Mouse (Mus musculus) monocyte, adult 2 months (primary cell): ENCODE results near the gene Bsnd.

Experiments
- DNase-seq, 2 experiments: peaks; one replicate each; pipeline ENCODE4 v3.0.0; 2022; ENCODE audit warnings: low spot score in 2 of 2, low read depth in 1 of 2

The Bsnd gene

DNA sequence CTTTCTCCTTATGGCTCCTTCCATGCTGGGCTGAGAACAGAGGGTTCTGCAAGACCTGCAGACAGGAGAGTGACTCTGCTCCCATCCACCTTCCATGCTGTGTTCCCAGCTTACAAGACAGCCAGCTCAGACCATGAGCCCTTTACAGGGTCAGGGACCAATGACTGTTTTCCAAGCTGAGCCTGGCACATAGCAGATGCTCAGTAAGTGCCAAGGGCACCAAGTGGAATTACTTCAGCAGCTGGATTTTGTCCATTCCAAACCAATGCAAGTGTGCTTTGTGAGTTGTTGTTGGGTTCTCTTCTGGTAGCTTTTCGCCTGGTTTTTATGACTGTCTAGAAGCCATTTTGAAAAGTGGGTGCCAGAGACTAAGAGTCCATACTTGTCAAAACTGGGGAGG, 8.3 kb downstream of the Bsnd start:
- DNase-seq, result no peak

- no peak for DNase-seq
These were observed 8.8 kb downstream of the Bsnd start for GRCm38 (mm10) chr4:106483215-106483727.

DNA sequence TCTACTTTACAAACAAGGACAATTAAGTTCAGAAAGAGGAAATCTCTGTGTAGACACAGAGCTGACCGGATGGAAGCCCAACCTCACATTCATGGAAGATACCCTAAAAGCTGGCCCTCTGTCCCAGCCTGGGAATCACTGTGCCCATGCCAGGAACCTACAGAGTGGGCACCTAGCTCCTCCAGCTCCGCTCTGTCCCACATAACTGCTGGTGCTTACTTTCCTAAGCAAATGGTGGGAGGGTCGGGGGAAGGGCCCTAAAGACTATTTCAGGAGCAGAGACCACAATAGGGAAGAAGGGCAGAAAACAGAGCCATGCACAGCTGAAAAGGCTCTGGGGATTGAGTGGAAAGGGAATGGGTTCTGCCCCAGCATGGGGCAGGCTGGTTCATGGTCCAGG, 11.5 kb downstream of the Bsnd start:
- DNase-seq, result no peak

GRCm38 (mm10) chr4:106474241-106474640, 17.8 kb downstream of the Bsnd start:
- DNase-seq, result no peak

DNA sequence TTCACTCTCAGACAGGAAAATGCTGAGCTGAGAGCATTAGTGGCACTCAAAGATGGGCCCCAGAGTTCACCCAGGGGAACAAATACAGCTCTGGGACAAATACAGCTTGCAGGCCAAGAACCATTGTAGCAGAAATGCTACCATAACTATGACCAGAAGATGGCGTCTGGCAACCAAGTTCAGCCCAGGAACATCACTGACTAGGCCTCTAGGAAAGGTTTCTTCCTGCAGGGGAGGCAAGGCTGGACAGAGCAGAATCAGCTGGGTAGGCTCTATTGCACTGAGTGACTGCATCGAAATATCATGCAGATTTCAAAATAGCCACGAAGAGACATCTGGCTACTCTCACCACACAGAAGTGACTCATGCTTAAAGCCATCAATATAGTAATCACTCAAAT, 19.7 kb downstream of the Bsnd start:
- no peak for DNase-seq

GRCm38 (mm10) chr4:106470921-106471320, 21.2 kb downstream of the Bsnd start:
- DNase-seq, result no peak

GRCm38 (mm10) chr4:106467420-106468110, 24.5 kb downstream of the Bsnd start:
- no peak for DNase-seq

DNA sequence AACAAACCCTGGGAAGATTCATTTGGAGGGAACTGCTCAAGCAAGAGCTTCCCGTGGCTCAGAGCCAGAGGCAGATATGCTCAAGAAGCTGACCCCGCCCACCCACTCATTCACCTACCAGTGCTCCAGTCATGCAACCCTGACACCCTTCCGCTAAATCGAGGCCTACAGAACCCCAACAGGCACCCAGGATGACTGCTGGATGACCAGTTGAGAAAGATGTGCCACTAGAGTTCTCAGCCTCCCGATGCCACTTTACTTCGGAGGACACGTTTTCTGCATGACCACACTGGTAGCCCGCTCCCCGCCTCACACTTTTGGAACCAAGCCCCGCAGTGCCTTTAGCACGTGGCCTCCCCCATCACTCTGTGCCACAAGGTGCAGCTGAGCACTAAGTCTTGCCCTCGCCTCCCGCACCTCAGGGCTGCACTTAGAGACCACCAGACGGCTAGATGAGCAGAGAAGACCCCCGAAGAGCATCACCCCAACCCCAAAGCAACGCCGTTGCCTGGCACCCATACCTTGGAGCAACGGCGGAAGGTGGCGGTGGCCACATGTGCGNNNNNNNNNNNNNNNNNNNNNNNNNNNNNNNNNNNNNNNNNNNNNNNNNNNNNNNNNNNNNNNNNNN, 28.8 kb downstream of the Bsnd start:
- DNase-seq, result no peak

GRCm38 (mm10) chr4:106462524-106462923, 29.6 kb downstream of the Bsnd start:
- DNase-seq, result no peak

DNA sequence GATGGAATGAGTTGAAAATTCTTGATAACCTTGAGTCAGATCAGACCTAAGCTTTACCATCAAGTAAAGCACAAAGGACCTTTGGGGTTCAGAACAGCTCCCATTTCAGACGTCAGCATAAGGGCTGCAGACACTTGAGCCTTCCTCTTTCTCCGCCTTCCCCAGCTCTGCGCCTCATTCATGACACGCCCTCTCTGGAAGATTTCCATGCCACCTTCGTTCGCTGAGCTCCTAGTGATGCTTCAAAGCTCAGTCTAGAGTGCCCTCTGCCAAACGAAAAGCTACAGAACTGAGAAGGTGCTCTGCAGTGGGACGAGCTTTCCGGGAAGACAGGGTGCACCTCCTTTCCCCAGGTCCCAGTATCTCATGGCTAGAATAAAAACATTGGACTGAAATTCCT, 30.1 kb downstream of the Bsnd start:
- no peak for DNase-seq

DNA sequence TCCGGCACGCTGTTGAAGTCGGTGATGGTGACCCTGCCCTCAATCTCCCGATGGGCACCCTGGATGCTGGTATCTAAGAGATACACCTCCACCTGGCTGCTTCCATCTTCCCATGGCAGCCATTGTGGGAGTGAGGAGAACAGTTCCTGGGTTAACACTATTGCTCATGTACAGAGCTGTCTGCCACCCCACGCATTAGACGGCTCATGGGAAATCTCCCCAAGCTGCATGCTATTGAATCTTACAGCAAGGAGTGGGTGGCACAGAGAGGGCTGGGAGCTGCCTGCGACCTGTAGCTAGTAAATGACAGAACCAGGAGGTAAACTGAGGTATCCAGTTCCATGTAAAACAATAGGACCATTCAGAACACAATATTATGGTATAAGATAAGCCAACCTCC, 37.5 kb downstream of the Bsnd start:
- DNase-seq, result no peak

DNA sequence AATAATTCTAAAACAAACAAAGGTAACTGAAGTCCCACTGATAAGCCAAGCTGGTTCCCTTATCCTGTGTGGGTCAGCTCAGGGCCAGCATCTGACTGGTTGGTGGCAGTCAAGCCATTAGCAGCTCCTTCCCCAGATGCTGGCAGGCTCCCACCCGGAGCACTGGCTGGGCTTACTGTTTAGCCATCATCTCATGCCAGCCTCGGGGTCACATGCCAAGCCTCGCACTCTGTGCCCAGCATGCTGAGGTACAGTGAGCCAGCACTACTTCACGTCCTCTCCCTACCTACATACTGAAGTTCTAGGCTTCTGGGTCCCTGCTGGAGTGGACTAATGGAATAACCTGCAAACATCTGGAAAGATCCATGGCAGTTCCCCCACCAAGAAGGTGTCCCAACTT, 38.6 kb downstream of the Bsnd start:
- no peak for DNase-seq

GRCm38 (mm10) chr4:106453108-106453507, 39.0 kb downstream of the Bsnd start:
- DNase-seq, result no peak

- no peak for DNase-seq
These were observed 39.7 kb downstream of the Bsnd start for GRCm38 (mm10) chr4:106452401-106452800.

GRCm38 (mm10) chr4:106449306-106449705, 42.8 kb downstream of the Bsnd start:
- DNase-seq, result no peak

DNA sequence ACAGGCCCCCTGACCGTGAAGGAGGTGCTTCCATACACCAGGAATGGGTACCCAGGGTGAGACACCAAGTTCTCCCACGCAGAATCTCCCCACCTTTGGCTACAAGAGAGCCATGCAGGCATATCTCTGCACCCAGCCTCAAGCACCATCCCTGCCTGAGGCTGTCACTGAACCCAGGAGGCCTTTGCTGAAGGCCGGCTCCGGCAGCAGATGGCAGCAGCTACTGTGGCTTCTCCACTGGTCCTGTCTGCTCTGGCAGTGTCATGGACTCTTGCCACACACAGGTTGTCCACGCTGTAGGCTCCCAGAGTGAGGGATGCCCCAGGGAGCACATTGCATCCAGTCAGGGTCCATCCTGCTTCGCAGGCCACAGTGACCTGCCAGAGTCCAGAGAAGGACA, 48.9 kb downstream of the Bsnd start:
- no peak for DNase-seq

GRCm38 (mm10) chr4:106438763-106439162, 53.3 kb downstream of the Bsnd start:
- DNase-seq, result no peak

DNA sequence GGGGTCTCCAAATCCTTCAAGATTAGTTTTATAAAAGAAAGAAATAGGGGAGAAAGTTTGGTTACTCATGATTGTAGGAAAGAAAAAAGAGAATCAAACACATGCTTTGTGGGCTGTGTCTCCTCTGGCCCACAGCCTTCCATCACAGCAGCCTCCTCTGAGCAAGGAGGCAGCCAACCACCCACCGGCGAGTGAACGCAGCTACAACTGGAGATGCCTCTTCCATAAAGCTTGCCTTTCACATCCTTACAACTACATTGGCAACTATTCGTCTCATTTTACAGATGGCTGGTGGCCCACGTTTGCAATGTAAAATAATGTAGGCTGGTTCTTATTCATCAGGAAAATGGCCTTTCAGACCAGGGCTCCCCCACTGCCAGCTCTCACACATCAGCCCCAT, 54.9 kb downstream of the Bsnd start:
- no peak for DNase-seq

- no peak for DNase-seq
These were observed 55.6 kb downstream of the Bsnd start for GRCm38 (mm10) chr4:106436475-106436874.

- no peak for DNase-seq
These were observed 56.7 kb downstream of the Bsnd start for GRCm38 (mm10) chr4:106435426-106435825.
